Mouse (Mus musculus) embryonic facial prominence, embryonic 11.5 days (tissue): Measurements from ENCODE around the gene Ndufb6. TPM values are rescaled to one million over a fixed set of nuclear protein-coding genes. Genes with fewer than 3 reads are reported as not detected.
"Not testable (repeated sequence)": the region's sequence is repeated elsewhere in the genome, so short reads cannot be mapped to it uniquely, and the experiment has no call there.

ENCODE experiments used
- ATAC-seq: fragments of 200-750 bp; cut with Nextera tagmentation; replicated peaks from 2 replicates; pipeline ENCODE4 v1.8.0; 2017; ENCODE audit warnings: low read depth; ENCODE audit not compliant: insufficient number of reproducible peaks, low FRiP score, low TSS enrichment
- DNase-seq: peaks from one replicate; pipeline ENCODE4 v3.0.0-alpha.2; 2015; ENCODE audit warnings: low spot score
- H3K27ac ChIP-seq: fragments of 300-500 bp; sonication (generic); replicated peaks from 2 replicates; pipeline ENCODE4 v1.5.1; 2014; ENCODE audit warnings: mild to moderate bottlenecking, low read depth, low read length, control low read depth
- H3K27me3 ChIP-seq: fragments of 300-500 bp; sonication (generic); 2 replicates; pipeline ENCODE4 v1.6.1; 2014; ENCODE audit warnings: mild to moderate bottlenecking, low read length, moderate library complexity, mixed read lengths; ENCODE audit not compliant: control insufficient read depth, insufficient read depth
- H3K36me3 ChIP-seq: fragments of 300-500 bp; sonication (generic); replicated peaks from 2 replicates; pipeline ENCODE4 v1.6.1; 2014; ENCODE audit warnings: low read depth, mild to moderate bottlenecking, low read length, moderate library complexity, mixed read lengths; ENCODE audit not compliant: control insufficient read depth, insufficient read depth
- H3K4me1 ChIP-seq: fragments of 300-500 bp; sonication (generic); 2 replicates; pipeline ENCODE4 v1.6.1; 2014; ENCODE audit warnings: low read length, mixed read lengths; ENCODE audit not compliant: control insufficient read depth, insufficient read depth
- H3K4me2 ChIP-seq: fragments of 300-500 bp; sonication (generic); 2 replicates; pipeline ENCODE4 v1.6.1; 2014; ENCODE audit warnings: low read depth, mild to moderate bottlenecking, control low read depth, low read length, moderate library complexity
- H3K4me3 ChIP-seq: fragments of 300-500 bp; sonication (generic); 2 replicates; pipeline ENCODE4 v1.5.1; 2014; ENCODE audit warnings: low read depth, low read length, control low read depth
- H3K9ac ChIP-seq: fragments of 300-500 bp; sonication (generic); replicated peaks from 2 replicates; pipeline ENCODE4 v1.6.1; 2014; ENCODE audit warnings: mild to moderate bottlenecking, control low read depth, low read length
- H3K9me3 ChIP-seq: fragments of 300-500 bp; sonication (generic); replicated peaks from 2 replicates; pipeline ENCODE4 v1.6.1; 2016; ENCODE audit warnings: mild to moderate bottlenecking, low read length, inconsistent platforms, mixed read lengths; ENCODE audit not compliant: control insufficient read depth
- WGBS: fragments of 180-500 bp; shearing (Covaris S2); extraction: QIAGEN DNeasy Blood & Tissue Kit; methylation state at CpG from one replicate; pipeline ENCODE4 v1.1.7; 2014; 5-methylcytosine and 5-hydroxymethylcytosine counted together
- polyA plus RNA-seq: library from polyadenylated mRNA; unstranded; fragments of >200 nt; fragmentation: Nextera tagmentation; extraction: Ambion mirVana; gene quantifications from 2 replicates; pipeline ENCODE4 v1.2.1, GENCODE M21; 2014

The Ndufb6 gene
- polyA plus RNA-seq, 1 experiment from 2014 or later, result 314 TPM

DNA sequence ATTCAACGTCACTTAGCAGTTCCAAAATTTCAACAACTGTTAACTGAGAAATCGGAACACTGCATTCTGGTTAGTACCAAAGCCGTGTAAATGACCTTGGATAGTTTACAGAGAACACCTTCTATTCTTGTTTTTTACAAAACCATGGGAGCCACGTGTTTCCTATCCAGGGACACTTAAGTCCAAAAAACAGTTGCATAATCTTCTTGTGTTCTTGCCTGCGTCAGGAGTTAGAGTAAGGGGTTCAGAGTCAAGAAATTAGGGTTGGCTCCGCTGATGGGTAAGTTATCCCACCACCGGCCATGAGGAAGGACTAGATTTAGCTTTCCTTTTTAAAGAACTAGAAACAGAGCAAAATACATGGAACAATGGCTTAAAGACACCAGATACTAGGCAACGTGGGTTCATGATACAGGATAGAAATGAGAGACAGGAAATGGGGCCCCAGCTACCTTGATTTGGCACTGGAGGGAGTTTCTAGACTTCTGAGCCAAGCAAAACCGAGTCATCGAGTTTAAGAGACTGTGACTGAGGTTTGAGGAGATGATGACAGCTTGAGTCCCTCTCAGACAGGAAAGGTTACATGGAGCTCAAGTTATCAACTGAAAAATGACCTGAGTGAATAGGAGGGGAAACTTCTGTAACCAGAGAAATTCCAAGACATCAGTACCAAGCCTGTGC lies 23.4 kb upstream of the Ndufb6 start:
- no peak overlapping the region for H3K27ac ChIP-seq
- H3K4me2 ChIP-seq, result no peak overlapping the region
- no peaks in the 10 kb centered on the region for H3K36me3 ChIP-seq
- H3K9me3 ChIP-seq, result no peaks in the 10 kb centered on the region
- ATAC-seq (no peak), DNase-seq (no peak)
- 77% methylated on average over 10 of the region's 10 CpGs for WGBS
- H3K27me3 ChIP-seq, result no peaks in the 10 kb centered on the region
- H3K4me1 ChIP-seq, result no peaks in the 10 kb centered on the region
- H3K9ac ChIP-seq, result no peak overlapping the region
- H3K4me3 ChIP-seq, result no peak overlapping the region

DNA sequence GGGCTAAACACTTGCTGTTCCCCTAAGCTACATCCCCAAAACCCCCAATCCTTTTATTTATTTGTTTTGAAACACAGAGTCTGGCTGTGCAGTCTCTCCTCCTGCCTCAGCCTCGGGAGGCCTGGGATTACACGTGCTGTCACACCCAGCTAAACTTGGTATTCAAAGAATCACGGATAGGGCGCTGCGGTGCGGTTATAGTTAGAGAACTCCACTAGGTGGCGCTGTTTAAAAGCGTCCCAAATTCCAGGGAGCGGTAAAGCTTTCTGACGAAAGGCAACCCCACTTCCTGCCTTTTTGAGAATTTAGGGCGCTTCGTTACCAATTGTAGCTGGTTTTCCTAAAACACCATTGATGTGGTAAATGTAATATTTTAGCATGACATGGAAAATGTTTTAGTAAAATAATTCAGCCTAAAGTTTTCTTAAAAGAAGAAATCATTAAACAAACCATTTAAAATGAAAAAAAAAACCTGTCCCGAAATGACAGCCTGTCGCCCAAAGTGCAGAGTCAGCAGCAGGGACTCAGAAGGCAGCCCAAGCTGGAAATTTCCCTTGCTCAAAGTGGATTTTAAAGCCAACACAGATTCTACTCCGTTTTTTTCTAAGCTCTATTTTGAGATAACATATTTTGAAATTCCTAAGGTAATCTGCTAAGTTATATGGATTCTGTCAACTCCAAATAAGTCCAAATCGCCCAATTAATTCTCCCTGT lies 22.0 kb upstream of the Ndufb6 start:
- Histone ChIP-seq H3K4me2 (no peak overlapping the region), H3K27ac (no peak overlapping the region), H3K9ac (no peak overlapping the region), H3K4me1 (no peaks in the 10 kb centered on the region), H3K4me3 (no peak overlapping the region), H3K9me3 (no peaks in the 10 kb centered on the region), H3K27me3 (no peaks in the 10 kb centered on the region), H3K36me3 (no peaks in the 10 kb centered on the region)
- peak; percentile 94 for DNase-seq
- WGBS, result 13% methylated on average over 16 of the region's 16 CpGs
- 0 out of 2 replicates have a peak, but pooled peaks have one; percentile 66 for ATAC-seq

DNA sequence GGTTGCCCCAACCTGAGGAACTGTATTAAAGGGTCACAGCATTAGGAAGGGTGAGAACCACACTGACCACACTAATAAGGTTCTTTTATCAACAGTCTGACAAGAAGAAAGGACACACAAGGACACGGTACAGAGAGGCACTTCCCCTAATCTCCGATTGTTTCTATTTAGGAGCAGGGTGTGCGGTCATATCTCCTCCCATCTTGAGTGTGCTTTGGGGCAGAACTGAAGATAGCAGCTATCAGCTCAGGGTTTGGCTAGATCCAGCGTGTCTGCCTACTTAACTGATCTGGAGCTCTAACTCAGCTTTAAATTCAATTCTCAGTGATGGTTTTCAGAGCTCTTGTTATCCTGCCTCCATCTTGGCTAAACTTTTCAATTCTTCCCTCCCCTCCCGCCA lies 19.9 kb upstream of the Ndufb6 start:
- H3K27me3 ChIP-seq, result no peaks in the 10 kb centered on the region
- no peak overlapping the region for H3K27ac ChIP-seq
- H3K4me1 ChIP-seq, result no peaks in the 10 kb centered on the region
- H3K9ac ChIP-seq, result no peak overlapping the region
- H3K9me3 ChIP-seq, result no peaks in the 10 kb centered on the region
- WGBS, result 81% methylated on average over 5 of the region's 5 CpGs
- no peaks in the 10 kb centered on the region for H3K36me3 ChIP-seq
- DNase-seq (no peak), ATAC-seq (no peak)
- no peak overlapping the region for H3K4me2 ChIP-seq
- no peak overlapping the region for H3K4me3 ChIP-seq

DNA sequence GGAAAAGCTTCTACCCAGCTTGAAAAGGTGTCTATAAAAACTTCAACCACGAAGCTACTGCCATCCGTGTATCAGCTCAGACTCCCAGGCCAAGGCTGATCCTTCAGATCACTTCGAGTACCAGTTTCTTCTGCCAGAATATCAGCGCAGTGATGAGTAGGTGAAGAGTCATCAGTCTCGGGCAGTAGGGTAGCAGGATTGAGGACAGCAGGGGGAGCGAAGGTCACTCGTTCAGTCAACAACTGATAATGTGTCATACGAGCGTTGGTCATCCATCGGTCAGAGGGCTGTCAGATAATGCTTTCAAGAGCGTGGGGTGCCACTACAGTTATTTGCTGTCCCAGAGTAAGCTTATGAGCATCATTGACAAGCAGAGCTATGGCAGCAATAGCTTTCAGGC lies 12.3 kb upstream of the Ndufb6 start:
- H3K4me1 ChIP-seq, DNase-seq, H3K4me2 ChIP-seq, H3K36me3 ChIP-seq, H3K27me3 ChIP-seq, H3K4me3 ChIP-seq, ATAC-seq, H3K9ac ChIP-seq, H3K9me3 ChIP-seq, H3K27ac ChIP-seq: not testable (repeated sequence)
- WGBS, result 86% methylated on average over 11 of the region's 11 CpGs

DNA sequence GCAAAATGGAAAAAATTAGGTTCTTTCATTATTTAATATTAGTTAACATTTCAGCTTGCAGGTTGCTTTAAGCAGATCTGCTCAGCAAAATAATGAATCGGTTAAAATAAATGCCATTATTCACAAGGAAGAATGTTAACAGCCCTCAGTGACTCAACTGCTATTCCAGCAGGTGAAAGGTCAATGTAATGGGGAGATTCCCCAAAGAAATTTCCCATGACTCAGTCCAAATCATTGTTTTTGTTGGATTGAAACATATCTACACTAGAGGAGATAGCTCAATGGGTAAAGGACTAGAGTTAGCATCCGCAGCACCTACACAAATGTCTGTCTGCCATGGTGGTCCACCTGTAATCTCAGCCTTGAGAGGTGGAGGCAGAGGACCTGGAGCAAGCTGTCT lies 9.8 kb upstream of the Ndufb6 start:
- Histone ChIP-seq H3K27me3 (no peaks in the 10 kb centered on the region), H3K27ac (no peak overlapping the region), H3K4me2 (no peak overlapping the region), H3K9me3 (no peaks in the 10 kb centered on the region), H3K36me3 (no peaks in the 10 kb centered on the region), H3K4me3 (no peak overlapping the region), H3K4me1 (no peaks in the 10 kb centered on the region), H3K9ac (no peak overlapping the region)
- WGBS, result 88% methylated on average over 2 of the region's 2 CpGs
- DNase-seq (no peak), ATAC-seq (no peak)

DNA sequence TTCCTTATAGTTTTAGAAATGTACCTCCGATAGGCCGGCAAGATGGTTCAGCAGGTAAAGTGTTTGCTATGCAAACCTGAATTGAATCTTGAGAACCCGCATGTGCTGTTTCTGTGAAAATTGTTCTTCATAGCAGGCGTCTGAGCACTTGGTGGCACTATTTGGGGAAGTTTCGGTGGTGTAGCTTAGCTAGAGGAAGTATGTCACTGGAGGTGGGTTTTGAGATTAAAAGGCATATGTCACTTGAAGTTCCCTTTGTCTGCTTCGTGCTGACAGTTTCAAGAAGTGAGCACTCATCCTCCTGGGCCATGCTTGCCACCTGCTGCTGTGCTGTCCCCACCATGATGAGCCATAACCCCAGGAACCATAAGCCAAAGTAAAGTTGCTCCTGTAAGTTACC lies 8.2 kb upstream of the Ndufb6 start:
- no peaks in the 10 kb centered on the region for H3K27me3 ChIP-seq
- no peaks in the 10 kb centered on the region for H3K9me3 ChIP-seq
- WGBS, result 84% methylated on average over 6 of the region's 6 CpGs
- H3K27ac ChIP-seq, result no peak overlapping the region
- DNase-seq, result no peak
- H3K9ac ChIP-seq, result no peak overlapping the region
- no peaks in the 10 kb centered on the region for H3K36me3 ChIP-seq
- H3K4me1 ChIP-seq, result no peaks in the 10 kb centered on the region
- ATAC-seq, result no peak
- no peak overlapping the region for H3K4me3 ChIP-seq
- H3K4me2 ChIP-seq, result no peak overlapping the region

DNA sequence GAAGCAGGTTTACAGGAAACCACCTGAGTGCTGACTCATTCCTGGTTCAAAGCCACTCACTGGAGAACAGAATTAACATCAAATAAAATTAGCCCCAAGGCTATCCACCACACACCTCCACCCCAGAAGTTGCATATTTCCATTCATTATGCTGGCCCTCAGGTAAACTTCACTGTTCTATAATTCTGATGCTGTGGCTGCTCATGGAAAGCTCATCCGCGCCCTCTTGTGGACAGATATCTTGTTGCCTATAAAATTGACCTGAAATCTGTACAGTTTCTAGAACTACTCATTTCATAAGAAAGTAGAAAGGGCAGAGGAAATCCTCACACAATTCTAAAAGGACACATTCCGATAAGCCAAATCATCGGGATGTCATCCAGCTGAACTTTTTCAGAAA lies 6.4 kb upstream of the Ndufb6 start:
- Histone ChIP-seq H3K9ac (no peak overlapping the region), H3K4me1 (no peaks in the 10 kb centered on the region), H3K9me3 (no peaks in the 10 kb centered on the region), H3K27ac (no peak overlapping the region), H3K27me3 (no peaks in the 10 kb centered on the region), H3K36me3 (no peaks in the 10 kb centered on the region), H3K4me2 (no peak overlapping the region), H3K4me3 (no peak overlapping the region)
- 17% methylated on average over 4 of the region's 4 CpGs for WGBS
- ATAC-seq, result no peak
- DNase-seq, result peak; percentile 82

DNA sequence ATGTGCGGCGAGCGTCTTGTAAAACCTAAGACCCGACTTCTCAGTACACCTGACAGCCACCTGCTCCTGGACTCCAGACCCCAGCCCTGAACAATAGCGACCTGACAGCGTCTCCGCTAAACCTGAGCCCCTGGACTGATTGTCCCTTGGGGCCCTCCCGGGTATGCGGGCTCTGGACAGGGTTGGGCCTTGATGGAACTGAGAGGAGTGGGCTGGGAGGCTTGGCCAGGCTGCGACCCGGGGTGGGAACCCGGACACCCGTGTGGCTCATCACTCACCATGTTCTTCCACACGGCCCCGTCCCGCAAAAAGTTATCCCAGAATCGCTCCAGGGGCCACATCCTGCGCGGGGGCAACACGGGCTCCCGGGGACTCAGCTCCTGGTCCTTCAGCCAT lies 343 bp downstream of the Ndufb6 start:
- 1% methylated on average over 21 of the region's 21 CpGs for WGBS
- Histone ChIP-seq H3K9ac (peak overlapping the region; percentile 87), H3K4me3 (peak overlapping the region; percentile 88), H3K9me3 (no peaks in the 10 kb centered on the region), H3K36me3 (no peaks in the 10 kb centered on the region), H3K27ac (peak overlapping the region; percentile 56; the same call in 1 of the 2 replicates), H3K27me3 (no peaks in the 10 kb centered on the region), H3K4me2 (peak overlapping the region; percentile 84), H3K4me1 (peaks cover 2% of the 10 kb centered on the region; the same call in 1 of the 2 replicates)
- peak; percentile 69 for ATAC-seq
- no peak for DNase-seq
